Mouse (Mus musculus) embryonic fibroblast, embryonic 13.5 days (primary cell): ENCODE results near the gene Gm5795. TPM values are rescaled to one million over a fixed set of nuclear protein-coding genes. Genes with fewer than 3 reads are reported as not detected.
A peak's percentile ranks its signal among the peaks of the same experiment; 100 is the strongest.
"Not testable (repeated sequence)": the region's sequence is repeated elsewhere in the genome, so short reads cannot be mapped to it uniquely, and the experiment has no call there.

ENCODE experiments used
- H3K27ac ChIP-seq: 2 replicates; pipeline ENCODE4 v1.5.1; 2012; ENCODE audit warnings: low read length, control low read depth, inconsistent platforms; ENCODE audit not compliant: insufficient read depth
- H3K4me1 ChIP-seq: 2 replicates; pipeline ENCODE4 v1.6.1; 2011; ENCODE audit warnings: low read length; ENCODE audit not compliant: control insufficient read depth, insufficient read depth
- H3K4me3 ChIP-seq: 2 replicates; pipeline ENCODE4 v1.5.1; 2011; ENCODE audit warnings: mild to moderate bottlenecking, control low read depth, low read length; ENCODE audit not compliant: insufficient read depth
- CTCF ChIP-seq: IDR thresholded peaks from 2 replicates; pipeline ENCODE4 v1.5.1; 2011; ENCODE audit warnings: mild to moderate bottlenecking, control low read depth, low read length, moderate library complexity, borderline replicate concordance; ENCODE audit not compliant: insufficient read depth
- polyA plus RNA-seq: library from polyadenylated mRNA; stranded (reverse); fragments of >200 nt; gene quantifications from 2 replicates; pipeline ENCODE4 v1.2.4, GENCODE M21; 2011; ENCODE audit warnings: low read depth; ENCODE audit not compliant: missing spikeins, insufficient read length

Gm5795 gene
- not detected in 2 replicates for polyA plus RNA-seq

GRCm38 (mm10) chr14:3187955-3188354 is at the start of gene Gm5795:
Gm5795 (plus strand) TSS chr14:3188255.
- not testable (repeated sequence) for H3K4me1 ChIP-seq, H3K4me3 ChIP-seq, H3K27ac ChIP-seq

GRCm38 (mm10) chr14:3208272-3209152 is 20.5 kb downstream of the Gm5795 start, which contains the start of gene D830030K20Rik:
D830030K20Rik (plus strand) TSS chr14:3208488.
- H3K27ac ChIP-seq, H3K4me1 ChIP-seq: not testable (repeated sequence)
- peak within 1 kb of the TSS; percentile 32; the same call in 1 of the 2 replicates for H3K4me3 ChIP-seq

- H3K27ac ChIP-seq, H3K4me1 ChIP-seq, H3K4me3 ChIP-seq: not testable (repeated sequence)
- 0 out of 2 replicates have a peak, but pooled peaks have one; percentile 9 for TF ChIP-seq CTCF
Measured at GRCm38 (mm10) chr14:3209367-3209766, 21.3 kb downstream of the Gm5795 start.

Other genes with a start within 250 kb of the Gm5795 start
- not detected in 2 replicates for gene Gm2888, start 158.3 kb upstream of the Gm5795 start, polyA plus RNA-seq
- not detected in 2 replicates for gene Gm2897, start 139.0 kb upstream of the Gm5795 start, polyA plus RNA-seq
- gene Gm10340, start 54.3 kb upstream of the Gm5795 start, polyA plus RNA-seq = not detected in 2 replicates
- not detected in 2 replicates for gene D830030K20Rik, start 20.2 kb downstream of the Gm5795 start, polyA plus RNA-seq
- gene Gm2956, start 144.4 kb downstream of the Gm5795 start, polyA plus RNA-seq = not detected in 2 replicates
- gene Gm10413, start 206.8 kb downstream of the Gm5795 start, polyA plus RNA-seq = not detected in 2 replicates
- gene Gm10409, start 224.4 kb downstream of the Gm5795 start, polyA plus RNA-seq = not detected in 2 replicates
- 0.38 TPM in 1 of 2 replicates, not detected in the other for gene Gm3005, start 239.8 kb downstream of the Gm5795 start, polyA plus RNA-seq